27 mouse cellular contexts compared by ENCODE assay signal in the genomic region with DNA sequence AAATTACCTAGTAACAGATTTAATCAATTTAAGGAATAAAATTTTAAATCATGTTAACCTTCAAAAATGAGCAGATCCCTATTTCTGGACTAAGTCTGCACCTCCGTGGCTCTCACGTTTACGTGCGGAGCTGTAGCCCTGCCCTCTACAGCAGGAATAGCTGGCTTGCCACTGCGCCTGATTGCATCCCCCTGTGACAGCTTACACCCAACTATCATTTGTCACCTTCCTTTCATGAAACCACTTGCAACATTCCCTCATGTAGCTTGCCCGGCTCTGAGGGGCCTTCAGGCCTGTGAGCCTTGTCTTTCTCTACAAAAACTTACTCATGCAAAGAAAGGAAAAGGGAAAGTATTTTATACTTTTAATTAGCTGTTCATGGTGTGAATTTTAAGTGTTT.
DNase-seq lines count a peak whose midpoint lies in the region; ATAC-seq and TF ChIP-seq lines count a peak whose summit lies in the region.
"Had no signal": no experiment of that assay in that cellular context is flagged by ENCODE, and none has a peak within 500 bp of the region (broad histone marks: within the 10 kb centered on the region; RNA-seq: fewer than 3 reads in every experiment).

No protein-coding gene starts in this region.

- TF ChIP-seq CTCF in heart, adult 2 months (IDR thresholded peaks at IDR 0.05), result no peak
- TF ChIP-seq CTCF in brain, embryonic 14.5 days (IDR thresholded peaks at IDR 0.05; ENCODE audit: borderline replicate concordance, extremely low read depth, insufficient read depth, insufficient read length), result no peak

- H3K4me1 ChIP-seq in forebrain, embryonic 12.5 days, result peaks cover 5% of the 10 kb centered on the region; the same call in 1 of the 2 replicates
- H3K4me1 ChIP-seq in forebrain, embryonic 10.5 days, result peaks cover 16% of the 10 kb centered on the region
- H3K4me1 ChIP-seq in heart, embryonic 13.5 days, result peaks cover 7% of the 10 kb centered on the region; the same call in 1 of the 2 replicates
- no peaks in the 10 kb centered on the region for H3K4me1 ChIP-seq in heart, adult 2 months (ENCODE audit: control insufficient read depth, insufficient read depth, low read length)
- H3K4me1 ChIP-seq: limb, embryonic 13.5 days; liver, embryonic 12.5 days; megakaryocyte, embryonic 14.5 days; neural tube, embryonic 13.5 days had no signal

- H3K79me2 ChIP-seq in heart, adult 2 months (replicated peaks; ENCODE audit: control insufficient read depth, insufficient read depth, low read length), result no peaks in the 10 kb centered on the region

- H3K4me2 ChIP-seq in forebrain, embryonic 12.5 days, result no peak overlapping the region
- H3K4me2 ChIP-seq in heart, embryonic 13.5 days, result no peak overlapping the region; the same call in 1 of the 2 replicates
- H3K4me2 ChIP-seq: hindbrain, embryonic 14.5 days; limb, embryonic 13.5 days; liver, embryonic 12.5 days; midbrain, embryonic 12.5 days; neural tube, embryonic 13.5 days had no signal

- 58% methylated on average over 6 of the region's 6 CpGs for WGBS in forebrain, embryonic 12.5 days
- WGBS in forebrain, embryonic 10.5 days, result 85% methylated on average over 6 of the region's 6 CpGs
- WGBS in heart, embryonic 13.5 days, result 33% methylated on average over 6 of the region's 6 CpGs
- WGBS in heart, adult 2 months, result 82% methylated on average over 6 of the region's 6 CpGs

- no peak for TF ChIP-seq EP300 in heart, adult 2 months (IDR thresholded peaks at IDR 0.05; ENCODE audit: insufficient read depth, low read depth, low read length)

- no peak overlapping the region for H3K4me3 ChIP-seq in forebrain, embryonic 12.5 days (replicated peaks)
- no peak overlapping the region for H3K4me3 ChIP-seq in forebrain, embryonic 10.5 days
- no peak overlapping the region for H3K4me3 ChIP-seq in heart, embryonic 13.5 days
- H3K4me3 ChIP-seq in heart, adult 2 months, result no peak overlapping the region
- H3K4me3 ChIP-seq: layer of hippocampus, adult 2 months; limb, embryonic 13.5 days; liver, embryonic 12.5 days; megakaryocyte, embryonic 14.5 days; midbrain, embryonic 12.5 days; neural tube, embryonic 13.5 days had no signal

- H3K9ac ChIP-seq in forebrain, embryonic 12.5 days, result no peak overlapping the region
- H3K9ac ChIP-seq in heart, embryonic 13.5 days, result no peak overlapping the region
- H3K9ac ChIP-seq in heart, adult 2 months (ENCODE audit: low read depth, low read length), result no peak overlapping the region
- H3K9ac ChIP-seq: hindbrain, embryonic 14.5 days; limb, embryonic 13.5 days; liver, embryonic 12.5 days; liver, postnatal 0 days; midbrain, embryonic 12.5 days; neural tube, embryonic 13.5 days had no signal

- H3K36me3 ChIP-seq in forebrain, embryonic 12.5 days (replicated peaks), result no peaks in the 10 kb centered on the region
- H3K36me3 ChIP-seq in forebrain, embryonic 10.5 days (replicated peaks), result 0 out of 2 replicates have a peak, but pooled peaks cover 3% of the 10 kb centered on the region
- no peaks in the 10 kb centered on the region for H3K36me3 ChIP-seq in heart, embryonic 13.5 days
- no peaks in the 10 kb centered on the region for H3K36me3 ChIP-seq in heart, adult 2 months (ENCODE audit: control insufficient read depth, insufficient read depth, low read length)
- H3K36me3 ChIP-seq: limb, embryonic 13.5 days; liver, embryonic 12.5 days; midbrain, embryonic 12.5 days; neural tube, embryonic 13.5 days had no signal

- ATAC-seq in forebrain, embryonic 12.5 days (ENCODE audit: low FRiP score), result peak; percentile 61; the same call in 1 of the 2 replicates
- no peak for ATAC-seq in heart, embryonic 13.5 days (ENCODE audit: extremely low read depth, insufficient number of reproducible peaks, low FRiP score, low TSS enrichment)
- ATAC-seq: inflammation-experienced regulatory T-cells, adult 6 months; liver, embryonic 12.5 days; liver, postnatal 0 days had no signal

- no peaks in the 10 kb centered on the region for H3K9me3 ChIP-seq in forebrain, embryonic 12.5 days
- no peaks in the 10 kb centered on the region for H3K9me3 ChIP-seq in forebrain, embryonic 10.5 days
- H3K9me3 ChIP-seq in heart, embryonic 13.5 days, result no peaks in the 10 kb centered on the region
- H3K9me3 ChIP-seq: limb, embryonic 13.5 days; liver, embryonic 12.5 days; megakaryocyte, embryonic 14.5 days; midbrain, embryonic 12.5 days; neural tube, embryonic 13.5 days had no signal

- intact Hi-C loops in heart, adult 2 months (cut with DNase I), result no loop called here

- no peak overlapping the region for H3K27ac ChIP-seq in forebrain, embryonic 12.5 days
- H3K27ac ChIP-seq in forebrain, embryonic 10.5 days, result no peak overlapping the region
- peak overlapping the region; percentile 53; the same call in 1 of the 2 replicates for H3K27ac ChIP-seq in heart, embryonic 13.5 days (replicated peaks)
- H3K27ac ChIP-seq in heart, adult 2 months, result no peak overlapping the region
- H3K27ac ChIP-seq: hindbrain, embryonic 14.5 days; layer of hippocampus, adult 2 months; limb, embryonic 13.5 days; liver, embryonic 12.5 days; midbrain, embryonic 12.5 days; neural tube, embryonic 13.5 days; stomach, postnatal 0 days had no signal

- H3K27me3 ChIP-seq in forebrain, embryonic 12.5 days, result no peaks in the 10 kb centered on the region
- H3K27me3 ChIP-seq in forebrain, embryonic 10.5 days (ENCODE audit: poor library complexity, severe bottlenecking), result no peaks in the 10 kb centered on the region
- H3K27me3 ChIP-seq in heart, embryonic 13.5 days (replicated peaks), result no peaks in the 10 kb centered on the region
- H3K27me3 ChIP-seq in heart, adult 2 months (ENCODE audit: control insufficient read depth, insufficient read depth, low read length), result no peaks in the 10 kb centered on the region
- H3K27me3 ChIP-seq: limb, embryonic 13.5 days; liver, embryonic 12.5 days; megakaryocyte, embryonic 14.5 days; midbrain, embryonic 12.5 days; neural tube, embryonic 13.5 days had no signal

- TF ChIP-seq POLR2A in heart, adult 2 months (IDR thresholded peaks at IDR 0.05; ENCODE audit: insufficient read depth, low read depth, low read length), result no peak
- no peak for TF ChIP-seq POLR2A in brain, embryonic 14.5 days (IDR thresholded peaks at IDR 0.05; ENCODE audit: borderline replicate concordance, extremely low read depth, insufficient read depth, insufficient read length, poor library complexity, severe bottlenecking)

- no peak for DNase-seq in forebrain, embryonic 10.5 days (ENCODE audit: extremely low spot score, low spot score)
- DNase-seq in heart, adult 2 months, result no peak
- DNase-seq in ES-CJ7 (ENCODE audit: low read depth, low spot score), result peak; percentile 42
- DNase-seq in brain, embryonic 14.5 days (ENCODE audit: low read depth), result peak; percentile 75
- DNase-seq in lung, postnatal 25 days (ENCODE audit: low spot score), result no peak
- no peak for DNase-seq in Muller cell, postnatal 12 days (ENCODE audit: inconsistent ontology term)
- DNase-seq: adrenal gland, adult 8-10 months; cerebellum, adult 8-10 months; cerebellum, postnatal 36 days; kidney, adult 11 months; kidney, postnatal 36 days; liver, postnatal 0 days; lung, postnatal 4 days; right cerebral cortex, postnatal 4 days; thymus, adult 18-20 months; thymus, postnatal 25 days had no signal

Comparison
In these comparisons a context has a peak if more than half of its experiments do, and no peak if none do; other contexts are left out.
1. DNase-seq: peak in ES-CJ7 (single experiment) and brain, embryonic 14.5 days (single experiment); none in forebrain, embryonic 10.5 days (single experiment), heart, adult 2 months (0 of 2), lung, postnatal 25 days (single experiment) and Muller cell, postnatal 12 days (single experiment).